20 mouse cellular contexts compared by ENCODE assay signal in genomic region chrX:99873259-99873919, GRCm38 (mm10). TPM values are rescaled to one million over a fixed set of nuclear protein-coding genes. Genes with fewer than 3 reads are reported as not detected.
A peak's percentile ranks its signal among the peaks of the same experiment; 100 is the strongest.
DNase-seq lines count a peak whose midpoint lies in the region; ATAC-seq and TF ChIP-seq lines count a peak whose summit lies in the region.
"Had no signal": no experiment of that assay in that cellular context is flagged by ENCODE, and none has a peak within 500 bp of the region (broad histone marks: within the 10 kb centered on the region; RNA-seq: fewer than 3 reads in every experiment).

No protein-coding gene starts in this region.

- no peak for DNase-seq in forebrain, embryonic 11.5 days (ENCODE audit: low spot score)
- peak; percentile 12 for DNase-seq in hindbrain, postnatal 0 days (ENCODE audit: low spot score)
- DNase-seq in hindbrain, embryonic 11.5 days (ENCODE audit: low spot score), result no peak
- DNase-seq in adipocyte (ENCODE audit: low spot score), result peak; percentile 2
- no peak for DNase-seq in yolk sac, embryonic 10.5 days (ENCODE audit: low spot score)
- DNase-seq: adrenal gland, postnatal 25 days; cerebellum, postnatal 36 days; kidney, adult 8-10 months; kidney, postnatal 4 days had no signal

- no peak overlapping the region for H3K4me2 ChIP-seq in forebrain, embryonic 15.5 days (replicated peaks)
- H3K4me2 ChIP-seq in forebrain, embryonic 11.5 days (ENCODE audit: low read depth, low read length, severe bottlenecking), result no peak overlapping the region
- no peak overlapping the region for H3K4me2 ChIP-seq in hindbrain, postnatal 0 days (ENCODE audit: low read depth, low read length)
- no peak overlapping the region for H3K4me2 ChIP-seq in hindbrain, embryonic 11.5 days (replicated peaks; ENCODE audit: low read depth, low read length)
- H3K4me2 ChIP-seq in heart, embryonic 13.5 days, result no peak overlapping the region; the same call in 1 of the 2 replicates
- H3K4me2 ChIP-seq: embryonic facial prominence, embryonic 13.5 days; hindbrain, embryonic 13.5 days; liver, embryonic 15.5 days had no signal

- H3K36me3 ChIP-seq in forebrain, embryonic 15.5 days, result no peaks in the 10 kb centered on the region
- H3K36me3 ChIP-seq in forebrain, embryonic 11.5 days (ENCODE audit: control insufficient read depth, insufficient read depth, low read length), result no peaks in the 10 kb centered on the region
- H3K36me3 ChIP-seq in hindbrain, postnatal 0 days (ENCODE audit: insufficient read depth, low read length), result no peaks in the 10 kb centered on the region
- no peaks in the 10 kb centered on the region for H3K36me3 ChIP-seq in hindbrain, embryonic 11.5 days (ENCODE audit: control insufficient read depth, insufficient read depth, low read length)
- H3K36me3 ChIP-seq in heart, embryonic 13.5 days, result no peaks in the 10 kb centered on the region
- H3K36me3 ChIP-seq: embryonic facial prominence, embryonic 13.5 days; hindbrain, embryonic 13.5 days; limb, embryonic 10.5 days; liver, embryonic 15.5 days had no signal

- H3K27ac ChIP-seq in forebrain, embryonic 15.5 days (replicated peaks), result 0 out of 2 replicates have a peak overlapping the region, but pooled peaks have one; percentile 31
- H3K27ac ChIP-seq in forebrain, embryonic 11.5 days (ENCODE audit: low read depth, low read length), result no peak overlapping the region
- no peak overlapping the region for H3K27ac ChIP-seq in hindbrain, postnatal 0 days
- H3K27ac ChIP-seq in hindbrain, embryonic 11.5 days (ENCODE audit: low read depth, low read length), result no peak overlapping the region
- H3K27ac ChIP-seq in heart, embryonic 13.5 days (replicated peaks), result peak overlapping the region; percentile 84
- H3K27ac ChIP-seq: embryonic facial prominence, embryonic 13.5 days; hindbrain, embryonic 13.5 days; limb, embryonic 10.5 days; liver, embryonic 15.5 days had no signal

- H3K4me1 ChIP-seq in forebrain, embryonic 15.5 days, result no peaks in the 10 kb centered on the region
- no peaks in the 10 kb centered on the region for H3K4me1 ChIP-seq in forebrain, embryonic 11.5 days (replicated peaks; ENCODE audit: control insufficient read depth, insufficient read depth, low read length)
- no peaks in the 10 kb centered on the region for H3K4me1 ChIP-seq in hindbrain, postnatal 0 days (ENCODE audit: insufficient read depth, low read length)
- no peaks in the 10 kb centered on the region for H3K4me1 ChIP-seq in hindbrain, embryonic 11.5 days (replicated peaks; ENCODE audit: control insufficient read depth, insufficient read depth, low read length)
- H3K4me1 ChIP-seq in heart, embryonic 13.5 days, result peaks cover 19% of the 10 kb centered on the region
- H3K4me1 ChIP-seq: hindbrain, embryonic 13.5 days; liver, embryonic 15.5 days; megakaryocyte, embryonic 14.5 days had no signal

- H3K27me3 ChIP-seq in forebrain, embryonic 15.5 days, result no peaks in the 10 kb centered on the region
- peaks cover 6% of the 10 kb centered on the region; the same call in 1 of the 2 replicates for H3K27me3 ChIP-seq in forebrain, embryonic 11.5 days (ENCODE audit: control insufficient read depth, insufficient read depth, low read length)
- H3K27me3 ChIP-seq in hindbrain, postnatal 0 days (ENCODE audit: insufficient read depth, low read length), result no peaks in the 10 kb centered on the region; the same call in 1 of the 2 replicates
- H3K27me3 ChIP-seq in hindbrain, embryonic 11.5 days (ENCODE audit: control insufficient read depth, insufficient read depth, low read length), result no peaks in the 10 kb centered on the region; the same call in 1 of the 2 replicates
- H3K27me3 ChIP-seq in heart, embryonic 13.5 days (replicated peaks), result peaks cover 2% of the 10 kb centered on the region; the same call in 1 of the 2 replicates
- H3K27me3 ChIP-seq: liver, embryonic 15.5 days had no signal

- H3K9me3 ChIP-seq in forebrain, embryonic 15.5 days, result no peaks in the 10 kb centered on the region
- H3K9me3 ChIP-seq in forebrain, embryonic 11.5 days (ENCODE audit: control insufficient read depth, low read length), result no peaks in the 10 kb centered on the region
- no peaks in the 10 kb centered on the region for H3K9me3 ChIP-seq in hindbrain, postnatal 0 days (ENCODE audit: low read length)
- H3K9me3 ChIP-seq in hindbrain, embryonic 11.5 days (ENCODE audit: control insufficient read depth, low read length), result no peaks in the 10 kb centered on the region
- no peaks in the 10 kb centered on the region for H3K9me3 ChIP-seq in heart, embryonic 13.5 days
- H3K9me3 ChIP-seq: embryonic facial prominence, embryonic 13.5 days; hindbrain, embryonic 13.5 days; limb, embryonic 10.5 days; liver, embryonic 15.5 days; megakaryocyte, embryonic 14.5 days had no signal

- H3K9ac ChIP-seq in forebrain, embryonic 15.5 days (replicated peaks), result no peak overlapping the region
- H3K9ac ChIP-seq in forebrain, embryonic 11.5 days (ENCODE audit: low read length), result no peak overlapping the region
- no peak overlapping the region for H3K9ac ChIP-seq in hindbrain, postnatal 0 days (replicated peaks; ENCODE audit: low read length)
- no peak overlapping the region for H3K9ac ChIP-seq in hindbrain, embryonic 11.5 days (ENCODE audit: low read depth, low read length)
- H3K9ac ChIP-seq in heart, embryonic 13.5 days, result no peak overlapping the region
- H3K9ac ChIP-seq: embryonic facial prominence, embryonic 13.5 days; hindbrain, embryonic 13.5 days; liver, embryonic 15.5 days had no signal

- peak; percentile 68 for ATAC-seq in forebrain, embryonic 15.5 days (replicated peaks)
- no peak for ATAC-seq in forebrain, embryonic 11.5 days (replicated peaks; ENCODE audit: low FRiP score)
- peak; percentile 78 for ATAC-seq in hindbrain, postnatal 0 days
- no peak for ATAC-seq in hindbrain, embryonic 11.5 days (ENCODE audit: low FRiP score)
- no peak for ATAC-seq in heart, embryonic 13.5 days (ENCODE audit: extremely low read depth, insufficient number of reproducible peaks, low FRiP score, low TSS enrichment)
- no peak for ATAC-seq in erythroblast, adult 5-6 weeks (replicated peaks; ENCODE audit: low FRiP score, poor library complexity, severe bottlenecking)

- WGBS in forebrain, embryonic 15.5 days, result 58% methylated on average over 2 of the region's 2 CpGs
- WGBS in forebrain, embryonic 11.5 days, result 47% methylated on average over 2 of the region's 2 CpGs
- WGBS in hindbrain, postnatal 0 days, result 56% methylated on average over 2 of the region's 2 CpGs
- WGBS in hindbrain, embryonic 11.5 days, result 72% methylated on average over 2 of the region's 2 CpGs
- WGBS in heart, embryonic 13.5 days, result 30% methylated on average over 2 of the region's 2 CpGs

- no peak overlapping the region for H3K4me3 ChIP-seq in forebrain, embryonic 15.5 days
- no peak overlapping the region for H3K4me3 ChIP-seq in forebrain, embryonic 11.5 days (ENCODE audit: low read depth, low read length)
- no peak overlapping the region for H3K4me3 ChIP-seq in hindbrain, postnatal 0 days (ENCODE audit: low read length)
- no peak overlapping the region for H3K4me3 ChIP-seq in hindbrain, embryonic 11.5 days (ENCODE audit: low read depth, low read length)
- no peak overlapping the region for H3K4me3 ChIP-seq in heart, embryonic 13.5 days
- H3K4me3 ChIP-seq: embryonic facial prominence, embryonic 13.5 days; hindbrain, embryonic 13.5 days; limb, embryonic 10.5 days; liver, embryonic 15.5 days; megakaryocyte, embryonic 14.5 days had no signal

- no peak for TF ChIP-seq CTCF in hindbrain, postnatal 0 days (IDR thresholded peaks at IDR 0.05; ENCODE audit: low read depth)

RNA-seq across cellular contexts. Expression of gene Tmem28, which starts 52.6 kb away (rescaled TPM):
- 1.4 and 1.5 TPM in 2 replicates for polyA plus RNA-seq in forebrain, embryonic 15.5 days (2015; fragmentation: Nextera tagmentation; extraction: Ambion mirVana)
- 1.2 and 1.3 TPM in 2 replicates for polyA plus RNA-seq in forebrain, embryonic 11.5 days (2014; fragmentation: Nextera tagmentation; extraction: Ambion mirVana)
- total RNA-seq in hindbrain, postnatal 0 days (2014; rRNA removed), result 10.4 and 12.4 TPM in 2 replicates
- 1.1 and 1.2 TPM in 2 replicates for polyA plus RNA-seq in hindbrain, postnatal 0 days (2015; fragmentation: Nextera tagmentation; extraction: Ambion mirVana)
- polyA plus RNA-seq in hindbrain, embryonic 11.5 days (2014; fragmentation: Nextera tagmentation; extraction: Ambion mirVana), result 1.1 and 1.5 TPM in 2 replicates
- polyA plus RNA-seq in heart, embryonic 13.5 days (2015; fragmentation: Nextera tagmentation; extraction: Ambion mirVana), result 0.04 TPM in 1 of 2 replicates, not detected in the other
- not detected in 2 replicates for total RNA-seq in erythroblast, adult 5-6 weeks (2015; ENCODE audit: low replicate concordance)
- 0.14 TPM in 1 of 2 replicates, not detected in the other for total RNA-seq in erythroblast, adult 5-6 weeks (2017; ENCODE audit: low replicate concordance)
- total RNA-seq: monocyte, adult 5-6 weeks; neutrophil, adult 5-6 weeks had no signal
- polyA plus RNA-seq: C2C12; liver, embryonic 15.5 days had no signal

Comparison
In these comparisons a context has a peak if more than half of its experiments do, and no peak if none do; other contexts are left out.
1. ATAC-seq: peak in forebrain, embryonic 15.5 days (single experiment) and hindbrain, postnatal 0 days (single experiment); none in forebrain, embryonic 11.5 days (single experiment), hindbrain, embryonic 11.5 days (single experiment), heart, embryonic 13.5 days (single experiment) and erythroblast, adult 5-6 weeks (single experiment).
2. H3K27ac ChIP-seq: peak in forebrain, embryonic 15.5 days (single experiment) and heart, embryonic 13.5 days (single experiment); none in forebrain, embryonic 11.5 days (single experiment), hindbrain, postnatal 0 days (single experiment) and hindbrain, embryonic 11.5 days (single experiment).
3. DNase-seq: peak in hindbrain, postnatal 0 days (single experiment) and adipocyte (single experiment); none in forebrain, embryonic 11.5 days (single experiment), hindbrain, embryonic 11.5 days (single experiment) and yolk sac, embryonic 10.5 days (single experiment).